Mouse (Mus musculus): ENCODE measurements around the gene Slc22a17.

GRCm38 (mm10) chr14:54942479-54942878, 29.5 kb upstream of the Slc22a17 start:
- TF ChIP-seq CTCF (IDR thresholded peaks at IDR 0.05; ENCODE audit: control insufficient read depth, insufficient read depth, insufficient read length) (no peak), FOSL1 (IDR thresholded peaks at IDR 0.05; ENCODE audit: insufficient read depth, low read length, poor library complexity, severe bottlenecking) (no peak), USF1 (IDR thresholded peaks at IDR 0.05; ENCODE audit: low read depth) (no peak), MAX (IDR thresholded peaks at IDR 0.05) (no peak), MYOD1 (IDR thresholded peaks at IDR 0.05; ENCODE audit: control insufficient read depth, insufficient read length, low read depth) (no peak)
